Mouse (Mus musculus) retina, adult 2 months (tissue): Measurements from ENCODE around the gene 1810049J17Rik.
A peak's percentile ranks its signal among the peaks of the same experiment; 100 is the strongest.

Experiments used
- DNase-seq: peaks from one replicate; pipeline ENCODE4 v3.0.0-alpha.2; 2012; ENCODE audit warnings: low read depth, low spot score

1810049J17Rik gene

GRCm38 (mm10) chr15:12348950-12349349 lies 27.3 kb upstream of the 1810049J17Rik start:
- no peak for DNase-seq

GRCm38 (mm10) chr15:12346916-12347315 lies 25.2 kb upstream of the 1810049J17Rik start:
- no peak for DNase-seq

GRCm38 (mm10) chr15:12341401-12341758 lies 19.7 kb upstream of the 1810049J17Rik start:
- no peak for DNase-seq

- DNase-seq = no peak
Measured at GRCm38 (mm10) chr15:12340536-12341400, 19.1 kb upstream of the 1810049J17Rik start.

GRCm38 (mm10) chr15:12337779-12338137 lies 16.1 kb upstream of the 1810049J17Rik start:
- DNase-seq = no peak

- no peak for DNase-seq
Measured at GRCm38 (mm10) chr15:12337030-12337778, 15.5 kb upstream of the 1810049J17Rik start.

- DNase-seq = no peak
Measured at GRCm38 (mm10) chr15:12334381-12334780, 12.7 kb upstream of the 1810049J17Rik start.

- no peak for DNase-seq
Measured at GRCm38 (mm10) chr15:12331300-12331699, 9.6 kb upstream of the 1810049J17Rik start.

- DNase-seq = no peak
Measured at GRCm38 (mm10) chr15:12330892-12331291, 9.2 kb upstream of the 1810049J17Rik start.

GRCm38 (mm10) chr15:12330389-12330788 lies 8.7 kb upstream of the 1810049J17Rik start:
- no peak for DNase-seq

- DNase-seq = no peak
Measured at GRCm38 (mm10) chr15:12324326-12324725, 2.6 kb upstream of the 1810049J17Rik start.

GRCm38 (mm10) chr15:12322676-12323402 lies 1.1 kb upstream of the 1810049J17Rik start:
- DNase-seq = no peak

GRCm38 (mm10) chr15:12321091-12321787 lies 460 bp downstream of the 1810049J17Rik start, which contains the start of gene Golph3:
Gene Golph3 (plus strand): TSS chr15:12321450.
- peak; percentile 80 for DNase-seq

GRCm38 (mm10) chr15:12320441-12321090 lies 1.1 kb downstream of the 1810049J17Rik start:
- no peak for DNase-seq

GRCm38 (mm10) chr15:12319889-12320288 lies 1.8 kb downstream of the 1810049J17Rik start:
- DNase-seq = no peak

GRCm38 (mm10) chr15:12318451-12318850 lies 3.2 kb downstream of the 1810049J17Rik start:
- no peak for DNase-seq

- DNase-seq = no peak
Measured at GRCm38 (mm10) chr15:12317290-12317689, 4.4 kb downstream of the 1810049J17Rik start.

GRCm38 (mm10) chr15:12315996-12316395 lies 5.7 kb downstream of the 1810049J17Rik start:
- DNase-seq = no peak

GRCm38 (mm10) chr15:12314584-12314983 lies 7.1 kb downstream of the 1810049J17Rik start:
- DNase-seq = no peak

GRCm38 (mm10) chr15:12313255-12313654 lies 8.4 kb downstream of the 1810049J17Rik start:
- no peak for DNase-seq

- DNase-seq = no peak
Measured at GRCm38 (mm10) chr15:12311465-12311864, 10.2 kb downstream of the 1810049J17Rik start.
